Mouse (Mus musculus) right cerebral cortex, postnatal 36 days (tissue): ENCODE measurements around the gene Ric1.
"Not testable (repeated sequence)": the region's sequence is repeated elsewhere in the genome, so short reads cannot be mapped to it uniquely, and the experiment has no call there.

Experiments
- DNase-seq, 2 experiments: peaks; one replicate each; pipeline ENCODE4 v3.0.0; 2022; ENCODE audit warnings: low spot score in 2 of 2, mixed read lengths in 1 of 2

Ric1 gene

GRCm38 (mm10) chr19:29497874-29498273, 24.2 kb upstream of the Ric1 start:
- DNase-seq, result no peak

- no peak for DNase-seq
Measured at GRCm38 (mm10) chr19:29498842-29499456, 23.1 kb upstream of the Ric1 start.

- no peak for DNase-seq
Measured at GRCm38 (mm10) chr19:29500333-29500732, 21.7 kb upstream of the Ric1 start.

GRCm38 (mm10) chr19:29501106-29501505, 21.0 kb upstream of the Ric1 start:
- DNase-seq, result no peak

GRCm38 (mm10) chr19:29501507-29501906, 20.6 kb upstream of the Ric1 start:
- peak; percentile 61 to 63 for DNase-seq

GRCm38 (mm10) chr19:29504131-29504530, 18.0 kb upstream of the Ric1 start:
- DNase-seq, result no peak

- DNase-seq, result no peak
Measured at GRCm38 (mm10) chr19:29505617-29506016, 16.5 kb upstream of the Ric1 start.

GRCm38 (mm10) chr19:29508208-29508607, 13.9 kb upstream of the Ric1 start:
- DNase-seq, result no peak

GRCm38 (mm10) chr19:29509857-29510256, 12.2 kb upstream of the Ric1 start:
- DNase-seq, result no peak

- no peak for DNase-seq
Measured at GRCm38 (mm10) chr19:29511826-29512225, 10.3 kb upstream of the Ric1 start.

- DNase-seq, result no peak
Measured at GRCm38 (mm10) chr19:29513111-29513766, 8.8 kb upstream of the Ric1 start.

GRCm38 (mm10) chr19:29514130-29514529, 8.0 kb upstream of the Ric1 start:
- no peak for DNase-seq

- no peak for DNase-seq
Measured at GRCm38 (mm10) chr19:29515386-29515785, 6.7 kb upstream of the Ric1 start.

- DNase-seq, result no peak
Measured at GRCm38 (mm10) chr19:29515991-29516390, 6.1 kb upstream of the Ric1 start.

GRCm38 (mm10) chr19:29518409-29518808, 3.7 kb upstream of the Ric1 start:
- no peak for DNase-seq

- DNase-seq, result no peak
Measured at GRCm38 (mm10) chr19:29518922-29519321, 3.2 kb upstream of the Ric1 start.

GRCm38 (mm10) chr19:29520996-29521560, 1.0 kb upstream of the Ric1 start:
- DNase-seq, result no peak

GRCm38 (mm10) chr19:29522445-29523229, 555 bp downstream of the Ric1 start:
- DNase-seq, result peak in 1 of 2 experiments; percentile 36

GRCm38 (mm10) chr19:29523230-29523582, 1.1 kb downstream of the Ric1 start:
- DNase-seq, result no peak

GRCm38 (mm10) chr19:29523701-29524100, 1.6 kb downstream of the Ric1 start:
- no peak for DNase-seq

- DNase-seq, result no peak
Measured at GRCm38 (mm10) chr19:29524614-29525013, 2.5 kb downstream of the Ric1 start.

GRCm38 (mm10) chr19:29525588-29525987, 3.5 kb downstream of the Ric1 start:
- not testable (repeated sequence) for DNase-seq

- no peak for DNase-seq
Measured at GRCm38 (mm10) chr19:29526837-29527236, 4.8 kb downstream of the Ric1 start.
